Mouse (Mus musculus) ES-Bruce4 (cell line): ENCODE measurements around the gene Nhlrc4.

ENCODE experiments used
- CTCF ChIP-seq: IDR thresholded peaks from one replicate; pipeline ENCODE4 v1.8.1; 2011; ENCODE audit warnings: low read depth, low read length
- POLR2A ChIP-seq: IDR thresholded peaks from one replicate; pipeline ENCODE4 v1.8.1; 2011; ENCODE audit warnings: low read length; ENCODE audit not compliant: insufficient read depth

GRCm38 (mm10) chr17:25954671-25955070, 9.9 kb upstream of the Nhlrc4 start:
- TF ChIP-seq POLR2A: no peak
- no peak for TF ChIP-seq CTCF
